In the genomic region with DNA sequence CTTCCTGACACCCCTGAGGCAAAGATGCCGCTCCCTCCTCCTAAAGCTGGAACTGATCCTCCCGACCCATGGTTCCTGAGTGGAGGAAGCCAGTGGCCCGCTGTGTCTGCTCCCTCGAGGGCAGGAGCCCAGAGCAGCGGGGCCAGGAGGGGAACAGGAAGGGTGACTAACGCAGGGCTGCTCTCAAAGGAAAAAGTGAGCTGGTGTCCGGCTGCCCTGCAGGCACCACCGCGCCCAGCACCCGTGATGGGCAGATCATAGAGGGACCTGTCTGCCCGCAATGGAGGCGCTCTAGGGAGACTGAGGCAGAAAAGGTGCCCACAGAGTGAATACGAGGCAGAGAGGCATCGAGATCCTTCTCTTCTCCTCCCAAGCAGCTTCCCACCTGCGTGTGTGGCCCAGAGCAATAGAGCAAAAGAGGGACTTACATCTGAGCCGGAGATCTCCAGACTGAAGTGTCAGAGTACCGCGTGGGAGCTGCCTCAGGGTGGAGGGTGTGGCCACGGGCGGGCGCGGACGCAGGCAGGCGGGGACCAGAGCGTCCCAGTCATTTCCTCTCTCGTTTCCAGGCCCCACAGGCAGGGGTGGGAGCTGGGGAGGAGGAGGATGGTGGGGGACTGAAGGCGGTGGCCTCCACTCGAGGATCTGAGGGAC, we compare ENCODE assay signal across 8 mouse cellular contexts. TPM values are rescaled to one million over a fixed set of nuclear protein-coding genes. Genes with fewer than 3 reads are reported as not detected.
DNase-seq lines count a peak whose midpoint lies in the region; ATAC-seq and TF ChIP-seq lines count a peak whose summit lies in the region.

No protein-coding gene starts in this region.

- 3% methylated on average over 28 of the region's 28 CpGs for WGBS in embryonic facial prominence, embryonic 10.5 days
- WGBS in heart, embryonic 14.5 days, result 4% methylated on average over 28 of the region's 28 CpGs
- WGBS in kidney, postnatal 0 days, result under 1% methylated on average over 28 of the region's 28 CpGs

- peak; percentile 48 for DNase-seq in MN1 (ENCODE audit: low spot score)
- DNase-seq in embryonic facial prominence, embryonic 10.5 days (ENCODE audit: low spot score), result peak; percentile 30
- DNase-seq in kidney, postnatal 0 days (ENCODE audit: low spot score), result peak; percentile 71
- DNase-seq in splenic B cell, adult 2 months (ENCODE audit: low read depth, low spot score), result peak; percentile 65
- no peak for DNase-seq in left cerebral cortex, postnatal 4 days
- DNase-seq in layer of hippocampus, postnatal 25 days (ENCODE audit: extremely low spot score in 1 of 2, low spot score in 1 of 2), result no peak

- peak overlapping the region; percentile 47 for H3K4me3 ChIP-seq in embryonic facial prominence, embryonic 10.5 days
- peak overlapping the region; percentile 27 to 33 for H3K4me3 ChIP-seq in heart, embryonic 14.5 days (ENCODE audit: control insufficient read depth in 1 of 2, insufficient read depth in 1 of 2, low read depth in 1 of 2, low read length in 2 of 2)
- peak overlapping the region; percentile 27 for H3K4me3 ChIP-seq in kidney, postnatal 0 days (replicated peaks; ENCODE audit: low read depth, low read length)

- H3K27ac ChIP-seq in embryonic facial prominence, embryonic 10.5 days (replicated peaks), result 0 out of 2 replicates have a peak overlapping the region, but pooled peaks have one; percentile 30
- H3K27ac ChIP-seq in heart, embryonic 14.5 days (replicated peaks in 1 of 2; ENCODE audit: control insufficient read depth in 1 of 2, insufficient read depth in 1 of 2, low read depth in 2 of 2, low read length in 2 of 2), result peak overlapping the region; percentile 25 to 29; a peak in 2 of 4 replicates
- H3K27ac ChIP-seq in kidney, postnatal 0 days, result no peak overlapping the region

- ATAC-seq in heart, embryonic 14.5 days (ENCODE audit: insufficient number of reproducible peaks, insufficient read depth, low FRiP score, low read depth), result peak; percentile 74
- peak; percentile 65 for ATAC-seq in kidney, postnatal 0 days (replicated peaks; ENCODE audit: low FRiP score, low read depth)
- peak; percentile 87 for ATAC-seq in megakaryocyte, adult 5-6 weeks (ENCODE audit: poor library complexity, severe bottlenecking)

- no peak for TF ChIP-seq CTCF in kidney, postnatal 0 days (IDR thresholded peaks at IDR 0.05; ENCODE audit: low read depth)

- no peaks in the 10 kb centered on the region for H3K36me3 ChIP-seq in embryonic facial prominence, embryonic 10.5 days (replicated peaks)
- H3K36me3 ChIP-seq in heart, embryonic 14.5 days (ENCODE audit: control insufficient read depth, insufficient read depth, low read length), result no peaks in the 10 kb centered on the region
- H3K36me3 ChIP-seq in kidney, postnatal 0 days (ENCODE audit: insufficient read depth, low read length), result no peaks in the 10 kb centered on the region
- H3K36me3 ChIP-seq in splenic B cell, adult 2 months (ENCODE audit: control insufficient read depth, insufficient read depth, low read length, poor library complexity, severe bottlenecking), result peaks cover 2% of the 10 kb centered on the region; the same call in 1 of the 2 replicates

- intact Hi-C loops in left cerebral cortex, postnatal 4 days (cut with DNase I), result no loop called here

- peak overlapping the region; percentile 59 for H3K9ac ChIP-seq in heart, embryonic 14.5 days (ENCODE audit: low read length)
- peak overlapping the region; percentile 24; the same call in 1 of the 2 replicates for H3K9ac ChIP-seq in kidney, postnatal 0 days (ENCODE audit: low read depth, low read length)

- H3K27me3 ChIP-seq in embryonic facial prominence, embryonic 10.5 days (replicated peaks; ENCODE audit: low read depth, poor library complexity, severe bottlenecking), result peaks cover 69% of the 10 kb centered on the region
- peaks cover 46% of the 10 kb centered on the region for H3K27me3 ChIP-seq in heart, embryonic 14.5 days (ENCODE audit: control insufficient read depth, insufficient read depth, low read length)
- no peaks in the 10 kb centered on the region for H3K27me3 ChIP-seq in kidney, postnatal 0 days (ENCODE audit: insufficient read depth, low read length)
- H3K27me3 ChIP-seq in splenic B cell, adult 2 months (ENCODE audit: control insufficient read depth, insufficient read depth, low read length, poor library complexity, severe bottlenecking), result no peaks in the 10 kb centered on the region

- no peaks in the 10 kb centered on the region for H3K9me3 ChIP-seq in embryonic facial prominence, embryonic 10.5 days
- H3K9me3 ChIP-seq in heart, embryonic 14.5 days (ENCODE audit: control insufficient read depth, low read length), result no peaks in the 10 kb centered on the region
- no peaks in the 10 kb centered on the region for H3K9me3 ChIP-seq in kidney, postnatal 0 days (replicated peaks; ENCODE audit: low read length)

- peak overlapping the region; percentile 63 for H3K4me2 ChIP-seq in heart, embryonic 14.5 days (ENCODE audit: low read length)
- peak overlapping the region; percentile 61 for H3K4me2 ChIP-seq in kidney, postnatal 0 days (ENCODE audit: low read length)

- H3K4me1 ChIP-seq in embryonic facial prominence, embryonic 10.5 days, result peaks cover 12% of the 10 kb centered on the region
- peaks cover 7 to 9% of the 10 kb centered on the region in 2 experiments; a peak in 3 of 4 replicates for H3K4me1 ChIP-seq in heart, embryonic 14.5 days (ENCODE audit: control insufficient read depth in 2 of 2, insufficient read depth in 2 of 2, low read length in 2 of 2)
- peaks cover 10% of the 10 kb centered on the region; the same call in 1 of the 2 replicates for H3K4me1 ChIP-seq in kidney, postnatal 0 days (replicated peaks; ENCODE audit: insufficient read depth, low read length)

RNA-seq across cellular contexts. Expression of gene Fxyd5, which starts 0.5 kb away (rescaled TPM):
- 9.1 and 9.5 TPM in 2 replicates for polyA plus RNA-seq in embryonic facial prominence, embryonic 10.5 days (2016; fragmentation: Nextera tagmentation; extraction: Ambion mirVana)
- polyA plus RNA-seq in heart, embryonic 14.5 days (2014; fragmentation: Nextera tagmentation; extraction: Ambion mirVana), result 34.3 and 36.1 TPM in 2 replicates
- polyA plus RNA-seq in kidney, postnatal 0 days (2015; fragmentation: Nextera tagmentation; extraction: Ambion mirVana), result 31.5 and 35.9 TPM in 2 replicates
- 1,077 and 1,092 TPM in 2 replicates for total RNA-seq in megakaryocyte, adult 5-6 weeks (2015)
- total RNA-seq in megakaryocyte, adult 5-6 weeks (2017), result 807 and 874 TPM in 2 replicates
- total RNA-seq in left cerebral cortex, postnatal 4 days (2021), result 10 to 100 TPM; 23.5 to 25.4 TPM
- total RNA-seq in layer of hippocampus, postnatal 25 days (2021), result 10 to 100 TPM; 20.2 to 22.7 TPM

RNA-seq across cellular contexts. Expression of gene Fxyd7, which starts 9.5 kb away (rescaled TPM):
- polyA plus RNA-seq in embryonic facial prominence, embryonic 10.5 days (2016; fragmentation: Nextera tagmentation; extraction: Ambion mirVana), result 0.55 and 3.1 TPM in 2 replicates
- polyA plus RNA-seq in heart, embryonic 14.5 days (2014; fragmentation: Nextera tagmentation; extraction: Ambion mirVana), result 1.6 and 1.9 TPM in 2 replicates
- 6.1 and 8.5 TPM in 2 replicates for polyA plus RNA-seq in kidney, postnatal 0 days (2015; fragmentation: Nextera tagmentation; extraction: Ambion mirVana)
- not detected in 2 replicates for total RNA-seq in megakaryocyte, adult 5-6 weeks (2015)
- total RNA-seq in megakaryocyte, adult 5-6 weeks (2017), result 0.51 TPM in 1 of 2 replicates, not detected in the other
- total RNA-seq in left cerebral cortex, postnatal 4 days (2021), result 100 to 1,000 TPM; 108 to 159 TPM
- total RNA-seq in layer of hippocampus, postnatal 25 days (2021), result 100 to 1,000 TPM; 151 to 157 TPM

RNA-seq across cellular contexts. Expression of gene Fxyd1, which starts 15.2 kb away (rescaled TPM):
- 9.8 and 12.2 TPM in 2 replicates for polyA plus RNA-seq in embryonic facial prominence, embryonic 10.5 days (2016; fragmentation: Nextera tagmentation; extraction: Ambion mirVana)
- 1,215 and 1,293 TPM in 2 replicates for polyA plus RNA-seq in heart, embryonic 14.5 days (2014; fragmentation: Nextera tagmentation; extraction: Ambion mirVana)
- 62.0 and 76.3 TPM in 2 replicates for polyA plus RNA-seq in kidney, postnatal 0 days (2015; fragmentation: Nextera tagmentation; extraction: Ambion mirVana)
- total RNA-seq in megakaryocyte, adult 5-6 weeks (2015), result 0.46 TPM in 1 of 2 replicates, not detected in the other
- not detected in 2 replicates for total RNA-seq in megakaryocyte, adult 5-6 weeks (2017)
- total RNA-seq in left cerebral cortex, postnatal 4 days (2021), result 1 to 10 TPM; 8.4 to 8.7 TPM
- 100 to 1,000 TPM; 103 to 113 TPM for total RNA-seq in layer of hippocampus, postnatal 25 days (2021)

RNA-seq across cellular contexts. Expression of gene Lgi4, which starts 17.4 kb away (rescaled TPM):
- 2.5 and 2.8 TPM in 2 replicates for polyA plus RNA-seq in embryonic facial prominence, embryonic 10.5 days (2016; fragmentation: Nextera tagmentation; extraction: Ambion mirVana)
- polyA plus RNA-seq in heart, embryonic 14.5 days (2014; fragmentation: Nextera tagmentation; extraction: Ambion mirVana), result not detected in 2 replicates
- 0.24 and 0.34 TPM in 2 replicates for polyA plus RNA-seq in kidney, postnatal 0 days (2015; fragmentation: Nextera tagmentation; extraction: Ambion mirVana)
- 0.13 TPM in 1 of 2 replicates, not detected in the other for total RNA-seq in megakaryocyte, adult 5-6 weeks (2015)
- 0.07 TPM in 1 of 2 replicates, not detected in the other for total RNA-seq in megakaryocyte, adult 5-6 weeks (2017)
- 1 to 10 TPM; 2.4 to 2.7 TPM for total RNA-seq in left cerebral cortex, postnatal 4 days (2021)
- total RNA-seq in layer of hippocampus, postnatal 25 days (2021), result 10 to 100 TPM; 31.9 to 36.1 TPM

RNA-seq across cellular contexts. Expression of gene Fxyd3, which starts 34.7 kb away (rescaled TPM):
- polyA plus RNA-seq in embryonic facial prominence, embryonic 10.5 days (2016; fragmentation: Nextera tagmentation; extraction: Ambion mirVana), result 7.5 and 8.8 TPM in 2 replicates
- polyA plus RNA-seq in heart, embryonic 14.5 days (2014; fragmentation: Nextera tagmentation; extraction: Ambion mirVana), result 0.58 and 0.82 TPM in 2 replicates
- polyA plus RNA-seq in kidney, postnatal 0 days (2015; fragmentation: Nextera tagmentation; extraction: Ambion mirVana), result 16.9 and 22.5 TPM in 2 replicates
- total RNA-seq in megakaryocyte, adult 5-6 weeks (2015), result not detected in 2 replicates
- not detected in 2 replicates for total RNA-seq in megakaryocyte, adult 5-6 weeks (2017)
- total RNA-seq in left cerebral cortex, postnatal 4 days (2021), result not detected
- total RNA-seq in layer of hippocampus, postnatal 25 days (2021), result not detected

Comparison
In these comparisons a context has a peak if more than half of its experiments do, and no peak if none do; other contexts are left out.
1. DNase-seq: peak in MN1 (single experiment), embryonic facial prominence, embryonic 10.5 days (single experiment), kidney, postnatal 0 days (single experiment) and splenic B cell, adult 2 months (single experiment); none in left cerebral cortex, postnatal 4 days (single experiment) and layer of hippocampus, postnatal 25 days (0 of 2).
2. RNA of gene Fxyd5, which starts 0.5 kb away (total RNA-seq): 807 to 1,092 TPM in megakaryocyte, adult 5-6 weeks; 23.5 to 25.4 TPM in left cerebral cortex, postnatal 4 days and 20.2 to 22.7 TPM in layer of hippocampus, postnatal 25 days; every median in the first group is over 10 times any median in the second.
3. RNA of gene Fxyd7, which starts 9.5 kb away (total RNA-seq): 108 to 159 TPM in left cerebral cortex, postnatal 4 days and 151 to 157 TPM in layer of hippocampus, postnatal 25 days; 0.51 TPM in megakaryocyte, adult 5-6 weeks; every median in the first group is over 10 times any median in the second.
4. RNA of gene Fxyd1, which starts 15.2 kb away (total RNA-seq): 103 to 113 TPM in layer of hippocampus, postnatal 25 days; 8.4 to 8.7 TPM in left cerebral cortex, postnatal 4 days and 0.46 TPM in megakaryocyte, adult 5-6 weeks; every median in the first group is over 10 times any median in the second.
5. Peak in every context shown above with its lines, with median percentiles within 50 percentile points of each other: H3K4me3 ChIP-seq and ATAC-seq.